10 mouse cellular contexts compared by ENCODE assay signal in genomic region chr9:43747710-43748109, GRCm38 (mm10). TPM values are rescaled to one million over a fixed set of nuclear protein-coding genes. Genes with fewer than 3 reads are reported as not detected.
A peak's percentile ranks its signal among the peaks of the same experiment; 100 is the strongest.
DNase-seq lines count a peak whose midpoint lies in the region; ATAC-seq and TF ChIP-seq lines count a peak whose summit lies in the region.
"Had no signal": no experiment of that assay in that cellular context is flagged by ENCODE, and none has a peak within 500 bp of the region (broad histone marks: within the 10 kb centered on the region; RNA-seq: fewer than 3 reads in every experiment).

No protein-coding gene starts in this region.

- peak; percentile 17; the same call in 1 of the 2 replicates for TF ChIP-seq CTCF in forebrain, postnatal 0 days (IDR thresholded peaks at IDR 0.05; ENCODE audit: low read depth)

- DNase-seq in cerebellum, adult 18-20 months = peak; percentile 46 to 55
- no peak for DNase-seq in cerebellum, adult 8-10 months
- peak; percentile 32 to 40 for DNase-seq in cerebellum, postnatal 36 days
- DNase-seq in forebrain, postnatal 0 days = no peak
- no peak for DNase-seq in T-cell, adult 2 months (ENCODE audit: low spot score)
- DNase-seq in yolk sac, embryonic 10.5 days (ENCODE audit: low spot score) = no peak
- no peak for DNase-seq in layer of hippocampus, postnatal 36 days
- DNase-seq: embryo, embryonic 11 days; liver, embryonic 13.5 days had no signal

- no peaks in the 10 kb centered on the region for H3K27me3 ChIP-seq in forebrain, postnatal 0 days (ENCODE audit: insufficient read depth, low read length)
- no peaks in the 10 kb centered on the region for H3K27me3 ChIP-seq in midbrain, embryonic 15.5 days (replicated peaks)

- peak overlapping the region; percentile 83 for H3K4me2 ChIP-seq in forebrain, postnatal 0 days (ENCODE audit: low read depth)
- peak overlapping the region; percentile 91 for H3K4me2 ChIP-seq in midbrain, embryonic 15.5 days
- H3K4me2 ChIP-seq: liver, embryonic 13.5 days had no signal

- H3K4me1 ChIP-seq in forebrain, postnatal 0 days (ENCODE audit: insufficient read depth) = peaks cover 21% of the 10 kb centered on the region
- peaks cover 82% of the 10 kb centered on the region for H3K4me1 ChIP-seq in midbrain, embryonic 15.5 days

- WGBS in forebrain, postnatal 0 days = 35% methylated on average over 9 of the region's 9 CpGs
- WGBS in midbrain, embryonic 15.5 days = 19% methylated on average over 9 of the region's 9 CpGs

- H3K9ac ChIP-seq in forebrain, postnatal 0 days = no peak overlapping the region
- peak overlapping the region; percentile 96; the same call in 1 of the 2 replicates for H3K9ac ChIP-seq in midbrain, embryonic 15.5 days
- H3K9ac ChIP-seq: liver, embryonic 13.5 days had no signal

- no peaks in the 10 kb centered on the region for H3K36me3 ChIP-seq in forebrain, postnatal 0 days (ENCODE audit: insufficient read depth)
- no peaks in the 10 kb centered on the region for H3K36me3 ChIP-seq in midbrain, embryonic 15.5 days (replicated peaks)
- H3K36me3 ChIP-seq: liver, embryonic 13.5 days had no signal

- no peaks in the 10 kb centered on the region for H3K9me3 ChIP-seq in forebrain, postnatal 0 days (ENCODE audit: low read length)
- no peaks in the 10 kb centered on the region for H3K9me3 ChIP-seq in midbrain, embryonic 15.5 days
- H3K9me3 ChIP-seq: liver, embryonic 13.5 days had no signal

- no peak overlapping the region for H3K27ac ChIP-seq in forebrain, postnatal 0 days (ENCODE audit: low read depth, low read length)
- peak overlapping the region; percentile 25; the same call in 1 of the 2 replicates for H3K27ac ChIP-seq in midbrain, embryonic 15.5 days
- H3K27ac ChIP-seq: liver, embryonic 13.5 days had no signal

- no peak for ATAC-seq in forebrain, postnatal 0 days
- no peak for ATAC-seq in midbrain, embryonic 15.5 days (replicated peaks)

- peak overlapping the region; percentile 19 for H3K4me3 ChIP-seq in forebrain, postnatal 0 days (ENCODE audit: low read depth, low read length)
- H3K4me3 ChIP-seq in midbrain, embryonic 15.5 days = peak overlapping the region; percentile 98
- H3K4me3 ChIP-seq: liver, embryonic 13.5 days had no signal

RNA-seq across cellular contexts. Expression of gene Nectin1, which starts 3.9 kb away (rescaled TPM):
- 29.5 and 43.7 TPM in 2 replicates for total RNA-seq in forebrain, postnatal 0 days (2014; rRNA removed)
- polyA plus RNA-seq in forebrain, postnatal 0 days (2015; fragmentation: Nextera tagmentation; extraction: Ambion mirVana) = 7.2 and 11.8 TPM in 2 replicates
- 14.7 and 15.9 TPM in 2 replicates for polyA plus RNA-seq in midbrain, embryonic 15.5 days (2015; fragmentation: Nextera tagmentation; extraction: Ambion mirVana)
- total RNA-seq in layer of hippocampus, postnatal 36 days (2021) = 10 to 100 TPM; 73.5 to 75.3 TPM

Comparison
In these comparisons a context has a peak if more than half of its experiments do, and no peak if none do; other contexts are left out.
1. DNase-seq: peak in cerebellum, adult 18-20 months (2 of 2) and cerebellum, postnatal 36 days (2 of 2); none in cerebellum, adult 8-10 months (single experiment), forebrain, postnatal 0 days (single experiment), T-cell, adult 2 months (single experiment), yolk sac, embryonic 10.5 days (single experiment) and layer of hippocampus, postnatal 36 days (0 of 2).